Mouse (Mus musculus): ENCODE data around the gene Rps15.
A peak's percentile ranks its signal among the peaks of the same experiment; 100 is the strongest.

Rps15 gene

DNA sequence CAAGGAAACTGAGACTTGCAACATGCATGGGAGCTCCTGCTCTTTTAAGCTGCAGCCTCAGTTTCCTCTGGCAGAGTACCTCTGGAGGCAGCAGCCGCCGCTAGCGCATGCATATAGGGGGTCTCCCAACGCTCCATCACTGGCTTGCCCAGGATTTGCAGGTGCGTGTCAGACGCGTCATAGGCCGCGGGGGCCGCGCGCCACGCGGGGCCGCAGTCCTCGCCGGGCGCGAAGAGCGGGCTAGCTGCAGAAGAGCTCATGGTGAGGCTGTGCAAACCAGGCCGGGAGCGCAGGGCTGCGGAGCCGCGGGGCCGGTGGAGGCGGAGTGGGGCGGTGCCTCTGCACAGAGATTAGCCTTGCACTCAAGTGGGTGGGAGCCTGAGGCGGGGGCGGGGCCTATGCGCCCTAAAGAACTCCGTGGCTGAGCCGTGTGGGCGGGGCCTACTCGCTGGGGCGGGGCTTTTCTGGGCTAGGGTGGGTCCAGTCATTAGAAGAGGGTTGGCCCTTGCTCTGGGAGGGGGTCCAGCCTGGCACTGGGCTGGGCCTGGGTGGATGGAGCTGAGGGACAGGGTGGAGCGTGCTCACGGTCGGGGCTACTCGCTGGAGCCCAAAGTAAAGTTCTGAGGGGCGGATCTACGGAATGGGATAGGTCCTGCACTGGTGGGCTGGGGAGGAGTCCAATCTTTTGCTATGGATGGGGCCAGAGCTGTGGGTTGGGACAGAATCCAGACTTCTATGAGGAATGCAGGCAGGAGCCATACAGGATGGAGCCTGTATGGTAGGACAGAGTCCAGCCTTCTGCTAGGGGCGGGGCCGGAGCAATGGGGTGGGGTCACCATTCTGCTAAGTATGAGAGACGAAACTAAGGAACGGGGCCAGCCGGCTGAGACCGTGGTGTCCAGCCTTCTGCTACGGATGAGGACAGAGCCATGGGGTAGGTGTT, 31.3 kb upstream of the Rps15 start, which contains the start of the genes Gamt and Dazap1:
Gamt (minus strand) TSS at position 371 of the 943 bp plus-strand sequence.
Dazap1 (plus strand) TSS at position 845 of the 943 bp plus-strand sequence.
- peak; percentile 91 for DNase-seq

DNA sequence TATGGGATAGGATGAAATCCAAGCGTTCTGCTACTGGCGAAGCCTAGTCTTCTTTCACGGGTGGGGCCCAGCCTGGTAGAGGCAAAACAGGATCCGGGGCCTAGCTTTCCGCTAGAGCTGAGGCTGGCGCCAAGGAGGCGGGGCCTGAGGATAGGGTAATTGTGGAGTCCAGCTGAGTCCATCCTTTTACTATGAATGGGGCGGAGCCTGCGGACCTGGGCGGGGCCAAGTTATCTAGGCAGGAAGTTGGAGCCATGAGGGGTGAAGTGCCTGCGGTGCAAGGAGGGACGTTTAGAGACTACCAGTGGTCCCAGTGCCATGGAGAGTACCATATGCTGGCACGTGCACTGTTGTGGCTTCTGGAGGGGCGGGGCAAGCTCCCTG, 30.7 kb upstream of the Rps15 start:
- peak; percentile 84 for DNase-seq

DNA sequence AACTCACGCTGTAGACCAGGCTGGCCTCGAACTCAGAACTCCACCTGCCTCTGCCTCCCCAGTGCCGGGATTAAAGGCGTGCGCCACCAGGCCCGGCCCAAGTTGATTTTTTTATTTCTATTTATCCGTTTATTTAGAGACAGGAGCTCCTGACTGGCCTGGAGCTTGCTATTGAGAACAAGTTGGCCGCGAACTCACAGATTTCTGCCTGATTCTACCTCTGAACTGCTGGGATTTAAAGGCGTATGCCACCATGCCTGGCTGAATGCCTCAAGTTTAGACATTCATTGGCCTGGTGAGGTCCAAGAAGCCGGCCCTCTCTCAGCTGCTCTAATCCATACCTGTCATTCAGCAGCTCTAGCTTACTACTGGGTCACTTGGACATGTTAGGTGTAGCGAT, 30.1 kb upstream of the Rps15 start:
- no peak for DNase-seq

DNA sequence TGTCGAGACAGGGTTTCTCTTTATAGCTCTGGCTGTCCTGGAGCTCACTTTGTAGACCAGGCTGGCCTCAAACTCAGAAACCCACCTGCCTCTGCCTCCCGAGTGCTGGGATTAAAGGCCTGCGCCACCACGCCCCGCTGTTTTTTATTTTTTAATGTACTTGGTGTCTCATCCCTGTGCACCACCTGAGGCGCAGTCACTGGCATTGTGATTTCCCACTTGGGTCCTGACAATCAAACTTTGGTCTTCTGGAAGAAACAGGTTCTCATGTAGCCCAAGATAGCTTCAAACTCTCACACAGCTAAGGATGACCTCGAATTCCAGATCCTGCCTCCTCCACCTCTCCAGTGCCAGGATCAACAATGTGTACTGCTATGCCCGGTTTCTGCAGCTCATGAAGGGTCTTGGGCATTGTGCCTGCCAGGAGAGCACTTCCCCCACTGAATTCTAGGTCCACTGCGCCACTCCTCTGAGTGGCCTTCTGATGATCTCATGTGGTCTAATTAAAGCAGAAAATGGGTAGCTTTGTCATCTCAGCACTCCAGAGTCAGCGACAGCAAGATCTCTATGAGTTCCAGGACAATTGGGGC, 29.4 kb upstream of the Rps15 start:
- DNase-seq = no peak

DNA sequence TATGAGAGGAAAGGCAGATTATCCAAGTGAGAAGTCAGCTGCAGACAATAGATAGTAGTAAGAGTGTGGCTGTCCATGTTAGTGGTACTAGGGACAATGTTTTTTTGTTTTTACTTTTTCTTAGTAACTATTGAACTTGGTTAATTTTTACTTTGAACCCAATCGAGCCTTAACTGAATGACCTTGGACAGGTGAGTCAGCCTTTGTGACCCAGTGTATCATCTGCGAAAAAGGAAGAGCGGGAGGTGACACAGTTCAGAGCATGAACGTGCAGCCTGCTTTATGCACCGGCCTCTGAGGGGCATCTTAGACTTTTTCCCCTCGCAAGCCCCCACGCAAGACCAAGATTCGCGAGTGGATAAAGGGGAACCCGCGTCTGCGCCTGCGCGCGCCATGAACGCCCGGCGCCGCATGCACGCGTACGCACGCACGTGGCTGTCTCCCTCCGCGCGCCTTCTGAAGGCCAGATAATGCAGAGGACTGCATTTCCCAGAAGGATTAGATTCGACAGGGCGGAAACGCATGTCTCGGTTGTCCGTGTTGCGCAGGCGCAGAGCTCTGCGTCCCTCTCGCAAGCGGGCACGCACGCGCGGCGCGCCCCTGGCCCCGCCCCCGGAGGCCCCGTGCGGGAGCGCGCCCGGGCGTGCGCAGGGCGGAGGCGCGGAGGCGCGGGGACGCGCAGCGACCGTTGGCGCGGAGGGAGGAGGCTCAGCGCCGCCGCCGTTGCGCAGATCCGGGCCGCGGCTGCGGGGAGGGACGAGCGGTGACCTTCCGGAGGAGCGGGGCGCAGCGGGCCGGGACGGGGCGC, 27.7 kb upstream of the Rps15 start:
- peak; percentile 99 for DNase-seq

DNA sequence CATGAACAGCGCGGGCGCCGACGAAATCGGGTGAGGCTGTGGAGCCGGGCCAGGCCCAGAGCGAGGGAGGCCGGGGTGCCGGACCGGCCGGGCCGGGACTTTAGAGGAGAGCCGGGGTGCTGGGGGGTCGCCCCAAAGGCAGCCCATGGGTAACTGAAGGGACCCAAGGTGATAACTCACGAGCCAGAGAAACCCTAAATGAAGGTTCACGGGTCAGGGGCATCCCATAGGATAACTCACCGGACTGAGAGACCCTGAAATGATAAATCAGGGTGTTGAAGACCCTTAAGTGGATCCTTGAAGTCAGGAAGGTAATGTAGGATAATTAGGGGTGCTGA, 27.1 kb upstream of the Rps15 start:
- DNase-seq = no peak

DNA sequence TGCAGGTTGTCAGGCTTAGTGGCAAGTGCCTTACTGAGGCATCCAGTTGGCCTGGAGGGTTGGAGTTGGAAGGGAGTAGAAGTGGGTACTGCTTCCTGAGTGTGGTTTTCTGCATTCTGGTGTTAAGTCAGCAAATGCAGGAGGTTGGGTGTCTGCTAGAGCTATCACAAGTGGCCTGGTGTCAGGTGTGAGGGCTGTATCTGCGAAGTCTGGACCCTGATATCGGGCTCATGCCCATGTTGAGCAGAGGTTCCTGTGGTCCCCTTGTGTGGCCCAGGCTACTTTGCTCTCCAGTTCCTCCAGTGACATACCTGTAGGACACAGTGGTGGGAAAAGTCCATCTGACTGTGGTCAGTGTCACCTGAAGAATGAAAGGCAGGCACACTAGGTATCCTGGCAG, 22.2 kb upstream of the Rps15 start:
- DNase-seq = no peak

DNA sequence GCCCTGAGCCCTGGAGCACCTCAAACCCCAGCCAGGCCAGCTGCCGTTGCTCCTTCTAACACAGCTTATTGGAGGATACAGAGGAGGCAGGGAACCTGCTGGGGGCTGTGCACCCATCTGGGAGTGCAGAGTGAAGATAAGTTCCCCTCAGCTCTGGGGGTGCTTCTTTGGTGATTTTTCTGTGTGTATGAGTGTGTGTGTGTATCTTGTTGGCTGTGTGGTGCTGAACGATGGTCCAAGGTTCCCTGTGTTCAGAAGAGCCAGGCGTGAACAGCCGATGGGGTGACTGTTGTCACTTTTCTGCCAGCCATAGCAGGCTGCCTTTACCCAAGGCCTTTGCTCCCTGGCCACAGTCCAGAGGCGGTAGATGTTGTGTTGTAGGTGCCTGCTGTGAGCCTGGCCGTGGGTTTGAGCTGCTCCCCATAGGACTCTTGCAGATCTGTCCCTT, 21.5 kb upstream of the Rps15 start:
- no peak for DNase-seq

DNA sequence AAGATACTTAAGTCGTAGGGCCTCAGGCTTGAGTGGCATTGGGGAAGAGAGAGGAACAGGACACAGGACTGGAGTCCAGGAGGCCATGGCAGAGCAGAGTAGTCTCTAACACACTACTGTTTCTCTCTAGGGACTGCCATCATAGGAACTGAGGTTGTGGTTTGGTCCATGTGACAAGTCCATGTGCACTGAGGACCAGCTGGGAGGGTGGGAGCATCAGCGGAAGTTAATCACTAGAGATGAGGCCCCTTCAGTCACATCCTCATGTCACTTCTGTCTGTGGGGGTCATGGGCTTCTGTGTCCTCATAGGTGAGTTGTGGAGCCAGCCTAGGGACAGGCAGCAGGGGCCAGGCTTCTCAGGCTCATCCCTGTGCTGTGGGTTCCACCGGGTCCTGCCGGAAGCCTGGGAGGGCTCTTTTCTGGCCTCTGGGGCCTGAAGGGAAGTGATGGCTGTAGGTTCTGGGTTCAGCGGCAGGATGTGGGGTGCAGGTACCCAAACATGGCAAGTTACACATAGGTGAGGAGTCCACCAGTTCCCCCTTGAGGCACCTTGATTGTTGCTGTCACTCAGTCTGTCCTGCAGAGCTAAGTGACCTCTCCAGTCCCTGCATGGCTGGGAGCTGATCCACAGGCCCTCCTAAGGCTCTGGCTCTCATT, 20.9 kb upstream of the Rps15 start:
- no peak for DNase-seq

DNA sequence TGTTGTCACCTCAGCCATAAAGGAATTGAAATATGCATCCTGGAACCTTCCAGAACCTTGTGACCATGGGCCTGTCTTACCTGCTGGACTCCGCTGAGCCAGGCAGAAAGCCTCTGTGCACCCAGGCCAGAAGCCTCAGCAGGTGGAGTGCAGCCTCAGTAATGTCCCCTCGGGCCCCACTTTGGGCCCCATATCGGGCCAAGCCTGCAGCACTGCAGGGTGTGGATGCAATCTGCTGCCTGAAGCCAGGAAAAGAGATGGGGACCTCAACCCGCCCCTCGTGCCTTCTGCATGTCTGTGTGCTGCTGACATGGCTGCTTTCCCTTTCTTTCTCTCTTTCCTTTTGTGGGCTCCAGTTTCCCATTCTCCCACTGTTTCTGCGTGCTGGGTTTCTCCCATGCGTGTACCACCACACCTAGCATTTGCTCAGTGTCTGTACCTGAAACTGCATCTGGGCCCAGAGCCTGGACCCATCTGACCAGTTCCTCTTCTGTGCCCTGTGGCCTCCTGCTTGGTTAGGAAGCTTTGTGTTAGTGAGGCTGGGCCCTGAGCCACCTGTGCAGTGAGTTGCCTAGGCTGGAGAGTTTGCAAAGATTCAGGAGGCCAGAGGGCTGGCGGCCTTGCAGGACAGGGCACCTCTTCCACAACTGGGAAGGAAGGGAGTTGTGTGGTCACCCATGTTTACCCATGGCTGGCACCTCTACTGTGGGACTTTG, 20.2 kb upstream of the Rps15 start:
- no peak for DNase-seq

DNA sequence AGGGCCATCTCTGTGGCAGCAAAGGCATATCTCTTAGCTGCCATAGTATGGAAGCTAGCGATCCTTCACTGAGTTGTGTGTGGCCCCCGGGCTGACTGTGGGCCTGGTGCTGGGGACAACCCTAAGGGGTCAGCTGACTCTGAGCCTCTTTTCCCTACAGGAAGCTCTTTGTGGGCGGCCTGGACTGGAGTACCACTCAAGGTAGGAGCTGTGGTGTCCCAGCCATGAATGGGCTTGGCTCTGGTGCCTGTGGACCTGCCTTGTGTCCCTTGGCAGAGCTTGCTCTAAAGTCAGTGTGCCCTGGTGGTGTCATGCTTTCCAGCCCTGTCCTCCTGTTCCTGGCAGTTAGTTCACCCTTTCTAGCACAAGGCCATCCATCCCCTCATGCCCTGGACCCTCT, 18.4 kb upstream of the Rps15 start:
- no peak for DNase-seq

DNA sequence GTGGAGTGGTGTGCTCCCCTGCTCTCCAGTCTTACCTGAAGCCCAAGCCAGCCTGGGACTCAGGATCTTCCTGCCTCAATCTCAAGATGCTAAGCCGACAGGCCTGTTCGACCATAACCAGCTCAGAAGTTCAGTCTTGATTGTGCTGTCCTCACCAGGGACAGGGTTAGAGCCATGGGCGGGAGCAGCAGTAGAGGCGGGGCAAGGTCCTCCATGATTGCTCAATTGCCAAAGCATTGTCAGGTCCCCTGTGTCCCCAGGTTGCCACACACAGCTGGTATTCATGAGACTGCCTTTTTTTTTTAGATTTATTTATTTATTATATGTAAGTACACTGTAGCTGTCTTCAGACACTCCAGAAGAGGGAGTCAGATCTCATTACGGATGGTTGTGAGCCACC, 16.0 kb upstream of the Rps15 start:
- DNase-seq = no peak

DNA sequence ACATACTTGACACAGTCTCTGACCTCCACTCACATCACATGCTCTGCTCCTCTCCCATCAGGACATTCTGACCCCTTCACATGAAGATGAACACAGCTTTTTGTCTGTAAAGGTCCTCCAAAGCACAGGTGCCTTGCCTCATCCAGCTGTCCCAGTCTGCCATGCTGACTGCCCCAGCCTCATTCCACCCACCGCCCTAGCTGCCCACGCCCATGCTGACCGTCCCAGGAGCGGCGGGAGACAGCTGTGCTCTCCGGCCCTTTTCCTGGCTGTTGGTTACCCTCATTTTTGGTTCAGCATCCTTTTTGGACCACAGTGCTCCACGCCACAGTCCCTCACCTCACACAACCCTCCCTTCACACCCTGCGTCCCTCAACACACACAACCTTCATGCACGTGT, 13.9 kb upstream of the Rps15 start:
- no peak for DNase-seq

DNA sequence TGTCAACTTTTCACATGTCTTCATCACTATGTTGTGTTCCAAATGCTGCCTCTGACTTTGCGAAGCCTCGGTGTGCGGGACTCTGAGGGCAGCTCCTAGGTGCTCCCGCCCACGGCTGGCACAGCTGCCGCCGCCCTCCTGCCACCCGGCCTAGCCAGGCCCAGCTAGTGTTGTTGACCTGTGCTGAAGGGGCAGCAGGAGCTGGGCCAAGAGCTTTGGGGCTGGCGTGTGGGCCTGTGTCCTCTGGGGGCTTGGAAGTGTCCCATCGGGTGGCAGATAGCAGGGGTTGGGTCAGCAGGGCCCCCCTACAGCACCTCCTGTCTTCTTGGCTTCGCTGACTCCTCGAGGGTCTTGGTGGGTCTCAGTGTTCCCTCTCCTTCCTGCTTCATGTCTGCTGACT, 13.0 kb upstream of the Rps15 start:
- DNase-seq = no peak

DNA sequence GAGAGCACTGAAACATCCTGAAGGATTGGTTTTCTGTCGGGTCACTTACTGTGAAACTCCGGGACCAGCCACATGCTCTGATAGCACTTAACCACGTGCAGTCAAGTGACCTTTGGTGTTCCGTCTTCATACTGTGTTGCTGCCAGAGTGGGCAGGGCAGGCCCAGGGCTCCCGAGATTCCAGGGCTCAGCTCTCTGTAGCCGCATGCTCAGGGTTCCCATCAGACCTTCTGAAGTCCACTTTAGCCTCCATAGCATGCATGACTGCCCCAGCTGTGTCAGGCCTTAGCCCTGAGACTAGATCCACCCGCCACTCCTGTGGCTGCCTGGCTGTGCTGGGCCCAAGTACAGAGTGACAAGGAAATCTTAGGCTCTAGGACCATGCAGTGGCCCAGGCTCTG, 10.9 kb upstream of the Rps15 start:
- no peak for DNase-seq

DNA sequence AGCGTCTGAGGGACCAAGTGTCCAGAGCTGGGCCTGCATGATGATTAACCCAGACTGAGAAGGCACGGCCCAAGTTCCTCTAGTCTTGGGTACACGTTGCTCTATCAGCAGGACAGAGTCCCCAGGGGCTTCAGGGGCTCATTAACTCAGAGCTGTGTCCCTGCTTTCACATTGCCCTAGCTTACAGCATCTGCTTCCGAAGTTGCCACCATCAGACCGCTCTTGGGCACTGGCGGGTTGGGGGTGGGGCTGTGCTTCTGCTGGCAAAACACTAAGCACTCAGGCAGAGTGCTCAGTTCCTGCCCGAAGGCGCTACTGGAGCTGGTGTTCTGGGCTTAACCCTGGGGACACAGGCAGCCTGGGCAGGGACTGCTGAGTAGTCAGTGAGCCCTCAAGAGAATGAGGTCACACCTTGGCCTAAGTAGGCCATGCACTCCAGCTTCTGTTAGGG, 10.3 kb upstream of the Rps15 start:
- no peak for DNase-seq

DNA sequence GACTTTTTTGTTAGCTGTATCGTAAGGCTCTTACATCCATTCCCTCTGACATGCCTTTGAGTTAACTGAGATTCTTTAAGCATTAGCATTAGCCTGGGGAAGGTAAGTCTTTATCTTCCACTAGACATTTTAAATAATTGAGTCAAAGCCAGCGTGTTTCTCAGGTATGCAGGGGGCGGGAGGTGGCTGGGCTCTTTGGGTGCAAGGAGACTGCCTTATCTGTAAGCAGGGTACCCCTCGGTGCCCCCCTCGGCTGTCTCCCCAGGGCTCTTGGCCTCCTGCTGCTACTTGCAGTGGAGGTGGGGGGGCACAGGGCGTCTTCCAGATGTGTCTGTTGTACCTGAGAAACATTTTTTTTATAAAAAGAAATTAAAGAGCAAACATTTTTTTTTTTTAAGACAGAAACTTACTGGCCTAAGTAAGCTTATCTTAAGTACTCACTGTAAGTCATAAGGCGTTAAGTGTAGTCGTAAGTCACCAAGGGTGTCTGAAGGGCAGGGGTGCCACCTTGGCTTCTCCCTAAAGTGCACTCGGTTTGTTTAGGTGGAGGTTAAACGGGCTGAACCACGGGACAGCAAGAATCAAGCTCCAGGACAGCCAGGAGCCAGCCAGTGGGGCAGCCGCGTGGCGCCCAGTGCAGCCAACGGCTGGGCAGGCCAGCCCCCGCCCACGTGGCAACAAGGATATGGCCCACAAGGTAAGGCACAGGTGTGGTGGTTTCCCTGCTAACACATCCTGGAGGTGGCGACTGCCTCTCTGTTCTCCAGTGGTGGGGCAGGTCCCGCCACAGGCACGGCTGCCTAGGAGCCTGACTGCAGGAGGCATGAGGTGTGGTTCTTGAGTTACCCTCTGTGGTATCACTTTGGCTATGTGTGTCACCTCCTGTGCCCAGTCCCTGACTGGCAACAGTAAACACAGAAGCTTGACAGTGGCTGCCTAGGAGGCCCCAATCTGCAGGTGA, 9.5 kb upstream of the Rps15 start:
- no peak for DNase-seq

DNA sequence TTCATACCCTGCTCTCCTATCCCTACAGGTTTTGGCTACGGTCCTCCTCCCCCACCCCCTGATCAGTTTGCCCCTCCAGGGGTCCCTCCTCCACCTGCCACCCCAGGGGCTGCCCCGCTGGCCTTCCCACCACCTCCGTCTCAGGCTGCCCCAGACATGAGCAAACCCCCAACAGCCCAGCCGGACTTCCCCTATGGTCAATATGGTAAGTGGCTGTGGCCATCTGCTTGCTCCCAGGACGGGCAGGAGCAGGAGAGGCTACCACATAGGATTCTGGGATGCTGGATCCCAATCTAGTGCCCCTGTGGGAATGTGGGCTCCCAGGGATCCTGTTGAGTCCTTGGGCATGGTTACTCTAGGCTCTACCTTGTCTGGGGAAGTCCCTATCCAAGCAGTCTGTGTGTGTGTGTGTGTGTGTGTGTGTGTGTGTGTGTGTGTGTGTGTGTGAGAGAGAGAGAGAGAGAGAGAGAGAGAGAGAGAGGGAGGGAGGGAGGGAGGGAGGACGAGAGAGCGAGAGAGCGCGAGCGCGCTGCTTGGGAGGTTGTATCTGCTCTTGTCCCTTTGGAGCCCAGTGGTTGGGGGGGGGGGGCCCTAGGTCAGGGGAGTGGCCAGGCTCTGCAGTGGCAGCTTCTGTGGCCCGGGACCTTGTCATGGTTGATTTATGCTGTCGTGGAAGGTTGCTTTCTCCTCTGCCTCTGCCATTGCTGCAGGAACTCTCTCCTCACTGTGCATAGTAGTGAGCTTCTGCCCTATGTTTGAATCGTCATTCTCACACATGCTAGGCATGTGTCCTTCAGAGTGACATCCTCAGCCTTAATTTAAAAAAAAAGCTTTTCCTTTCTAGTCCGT, 6.8 kb upstream of the Rps15 start:
- no peak for DNase-seq

DNA sequence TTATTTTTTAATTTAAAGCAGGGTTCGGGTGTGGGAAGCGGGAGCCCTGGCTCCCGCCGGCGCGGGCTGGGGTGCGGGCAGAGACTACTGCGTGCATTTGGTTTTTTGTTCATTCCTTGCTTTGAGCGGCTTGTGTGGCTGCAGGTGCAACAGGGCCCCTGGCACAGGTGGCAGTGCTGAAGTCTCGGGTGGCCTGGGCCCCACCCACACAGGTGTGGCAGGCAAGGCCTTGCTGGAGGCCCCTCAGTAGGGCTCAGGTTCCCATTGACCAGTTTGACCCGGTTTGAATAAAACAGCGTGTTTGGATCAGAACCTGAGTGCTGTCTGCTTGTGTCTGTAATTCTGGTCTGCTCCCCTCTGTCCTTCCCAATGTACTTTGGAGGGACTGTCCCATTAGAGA, 4.2 kb upstream of the Rps15 start:
- no peak for DNase-seq

DNA sequence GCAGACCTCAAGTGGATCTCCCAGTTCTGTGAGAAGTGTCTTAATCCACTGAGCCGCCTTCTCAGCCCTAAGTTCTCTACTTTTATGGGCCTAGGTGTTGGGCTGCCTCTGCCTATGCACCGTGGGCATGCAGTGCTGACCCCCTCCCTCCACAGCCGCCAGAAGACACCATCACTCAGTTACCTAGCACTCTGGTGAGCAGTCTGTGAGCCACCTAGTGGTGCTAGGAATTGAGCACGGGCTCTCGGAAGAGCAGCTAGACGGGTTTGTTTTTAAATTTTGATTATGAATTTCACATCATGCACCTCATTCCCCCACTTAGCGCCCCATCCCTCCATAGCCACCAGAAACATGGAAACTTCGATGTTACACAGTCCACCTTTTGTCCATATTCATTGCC, 3.6 kb upstream of the Rps15 start:
- no peak for DNase-seq

Measured in right cerebral cortex, postnatal 4 days (tissue).